Mouse (Mus musculus): ENCODE measurements at regions not wholly inside any gene's neighbourhood (a gene's known extent, or its start where the extent isn't known, plus 50 kb on each side); places are given as distances from the start of the nearest gene placed in this dataset.

DNA sequence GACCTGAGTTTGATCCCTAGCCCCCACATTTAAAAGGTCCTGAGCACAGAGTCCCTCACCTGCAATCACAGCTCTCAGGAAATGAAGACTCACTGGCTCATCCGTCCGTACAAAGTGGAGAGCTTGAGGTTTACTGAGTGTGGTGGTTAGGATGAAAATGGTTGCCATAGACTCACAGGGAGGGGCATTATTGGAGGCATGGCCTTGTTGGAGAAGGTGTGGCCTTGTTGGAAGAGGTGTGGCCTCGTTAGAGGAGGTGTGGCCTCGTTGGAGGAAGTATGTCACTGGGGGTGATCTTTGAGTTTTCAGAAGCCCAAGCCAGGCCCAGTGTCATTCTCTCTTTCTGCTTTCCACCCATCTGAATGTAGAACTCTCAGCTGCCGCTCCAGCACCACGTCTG, 122.9 kb downstream of the Gm10260 start:
- no peaks in the 10 kb centered on the region for H3K79me2 ChIP-seq (ENCODE audit: control insufficient read depth, insufficient read depth, low read length, poor library complexity)
- no peaks in the 10 kb centered on the region for H3K36me3 ChIP-seq (ENCODE audit: control insufficient read depth in 1 of 2, insufficient read depth in 2 of 2, low read length in 2 of 2)
- H3K4me3 ChIP-seq (ENCODE audit: control insufficient read depth in 1 of 2, insufficient read depth in 1 of 2, low read depth in 2 of 2, low read length in 2 of 2) = no peak overlapping the region
- DNase-seq (ENCODE audit: low read depth, low spot score) = no peak
- no peaks in the 10 kb centered on the region for H3K4me1 ChIP-seq (ENCODE audit: control insufficient read depth in 1 of 2, insufficient read depth in 2 of 2, low read length in 2 of 2)
- no peaks in the 10 kb centered on the region for H3K27me3 ChIP-seq (ENCODE audit: control insufficient read depth in 1 of 2, insufficient read depth in 2 of 2, low read length in 2 of 2)
- H3K9me3 ChIP-seq (replicated peaks; ENCODE audit: insufficient read depth, low read length) = no peaks in the 10 kb centered on the region
- no peak overlapping the region for H3K27ac ChIP-seq (ENCODE audit: control insufficient read depth, low read depth, low read length)
- TF ChIP-seq MAFK (IDR thresholded peaks at IDR 0.05; ENCODE audit: borderline replicate concordance, low read depth, low read length) = no peak
- TF ChIP-seq POLR2A (IDR thresholded peaks at IDR 0.05; ENCODE audit: control insufficient read depth in 1 of 2, insufficient read depth in 1 of 2, low read depth in 1 of 2, low read length in 2 of 2, poor library complexity in 1 of 2) = no peak
- TF ChIP-seq JUND (IDR thresholded peaks at IDR 0.05; ENCODE audit: low read depth, low read length) = no peak
- no peak for TF ChIP-seq SMC3 (IDR thresholded peaks at IDR 0.05; ENCODE audit: low read depth, low read length)
- TF ChIP-seq TBP (IDR thresholded peaks at IDR 0.05; ENCODE audit: low read depth, low read length) = no peak
- no peak for TF ChIP-seq NRF1 (IDR thresholded peaks at IDR 0.05; ENCODE audit: insufficient read depth, low read depth, low read length, poor library complexity, severe bottlenecking)
- TF ChIP-seq GATA1 (IDR thresholded peaks at IDR 0.05; ENCODE audit: low read depth, low read length) = no peak
- TF ChIP-seq MYB (IDR thresholded peaks at IDR 0.05; ENCODE audit: low read depth, low read length) = no peak
- no peak for TF ChIP-seq MAX (IDR thresholded peaks at IDR 0.05; ENCODE audit: low read length)
- TF ChIP-seq EP300 (IDR thresholded peaks at IDR 0.05; ENCODE audit: low read depth in 1 of 2, low read length in 2 of 2) = no peak
- TF ChIP-seq NELFE (IDR thresholded peaks at IDR 0.05; ENCODE audit: low read depth, low read length) = no peak
- TF ChIP-seq TCF12 (IDR thresholded peaks at IDR 0.05; ENCODE audit: low read depth, low read length) = no peak
- no peak for TF ChIP-seq E2F4 (IDR thresholded peaks at IDR 0.05; ENCODE audit: borderline replicate concordance, low read depth, low read length)
- no peak for TF ChIP-seq BHLHE40 (IDR thresholded peaks at IDR 0.05; ENCODE audit: borderline replicate concordance, low read depth, low read length)
- no peak for TF ChIP-seq ELF1 (IDR thresholded peaks at IDR 0.05; ENCODE audit: low read depth, low read length)
- TF ChIP-seq SIN3A (IDR thresholded peaks at IDR 0.05; ENCODE audit: low read length) = no peak
- H3K9ac ChIP-seq (ENCODE audit: control insufficient read depth, low read depth, low read length, poor library complexity, severe bottlenecking) = no peak overlapping the region

GRCm38 (mm10) chr13:97634041-97634788, 126.2 kb downstream of the Gm10260 start:
- H3K4me3 ChIP-seq (ENCODE audit: control insufficient read depth in 1 of 2, insufficient read depth in 1 of 2, low read depth in 2 of 2, low read length in 2 of 2) = no peak overlapping the region
- no peaks in the 10 kb centered on the region for H3K4me1 ChIP-seq (ENCODE audit: control insufficient read depth in 1 of 2, insufficient read depth in 2 of 2, low read length in 2 of 2)
- H3K36me3 ChIP-seq (ENCODE audit: control insufficient read depth in 1 of 2, insufficient read depth in 2 of 2, low read length in 2 of 2) = no peaks in the 10 kb centered on the region
- DNase-seq (ENCODE audit: low read depth, low spot score) = no peak
- H3K9me3 ChIP-seq (replicated peaks; ENCODE audit: insufficient read depth, low read length) = no peaks in the 10 kb centered on the region
- TF ChIP-seq RAD21 (IDR thresholded peaks at IDR 0.05; ENCODE audit: low read depth, low read length) = no peak
- no peak for TF ChIP-seq BHLHE40 (IDR thresholded peaks at IDR 0.05; ENCODE audit: borderline replicate concordance, low read depth, low read length)
- no peak for TF ChIP-seq POLR2AphosphoS2 (IDR thresholded peaks at IDR 0.05; ENCODE audit: low read length)
- TF ChIP-seq KAT2A (conservative IDR thresholded peaks at IDR 0.05; ENCODE audit: low read depth, low read length) = no peak
- no peak for TF ChIP-seq CHD2 (IDR thresholded peaks at IDR 0.05; ENCODE audit: low read length)
- no peak for TF ChIP-seq MYC (IDR thresholded peaks at IDR 0.05; ENCODE audit: low read depth, low read length)
- no peak overlapping the region for H3K27ac ChIP-seq (ENCODE audit: control insufficient read depth, low read depth, low read length)
- no peaks in the 10 kb centered on the region for H3K79me2 ChIP-seq (ENCODE audit: control insufficient read depth, insufficient read depth, low read length, poor library complexity)
- no peak overlapping the region for H3K9ac ChIP-seq (ENCODE audit: control insufficient read depth, low read depth, low read length, poor library complexity, severe bottlenecking)
- no peaks in the 10 kb centered on the region for H3K27me3 ChIP-seq (ENCODE audit: control insufficient read depth in 1 of 2, insufficient read depth in 2 of 2, low read length in 2 of 2)

Measured in MEL (cell line).